Mouse (Mus musculus) heart, postnatal 0 days (tissue): ENCODE results near the gene Telo2.

ENCODE experiments used
- CTCF ChIP-seq: IDR thresholded peaks from 2 replicates; pipeline ENCODE4 v1.5.1; 2016; ENCODE audit warnings: antibody characterized with exemption, control low read depth, low read depth
- EP300 ChIP-seq: IDR thresholded peaks from 2 replicates; pipeline ENCODE4 v1.6.1; 2016; ENCODE audit warnings: antibody characterized with exemption, low read depth

DNA sequence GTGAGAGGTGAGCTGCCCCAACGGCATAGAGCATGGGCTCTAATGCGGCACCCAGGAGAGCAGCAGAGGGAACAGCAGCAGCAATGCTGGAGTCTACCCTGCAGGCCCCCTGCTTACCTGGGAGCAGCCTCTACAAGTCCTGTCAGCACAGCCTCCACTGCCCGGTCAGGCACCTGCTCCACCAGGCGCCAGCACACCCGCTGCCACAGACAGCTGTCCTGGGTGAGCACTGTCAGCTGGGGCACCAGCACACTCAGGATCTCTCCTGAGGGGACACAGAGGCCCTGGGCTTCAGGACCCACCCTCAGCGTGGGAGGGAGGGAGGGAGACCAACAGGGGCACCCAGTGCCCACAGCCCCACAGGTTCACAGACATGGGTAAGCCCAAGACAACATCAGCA, 5.2 kb downstream of the Telo2 start:
- TF ChIP-seq CTCF (no peak), EP300 (no peak)
